Comparison of ENCODE assay signal across 20 mouse cellular contexts in genomic region chr10:93682185-93682747, GRCm38 (mm10). TPM values are rescaled to one million over a fixed set of nuclear protein-coding genes. Genes with fewer than 3 reads are reported as not detected.
DNase-seq lines count a peak whose midpoint lies in the region; ATAC-seq lines count a peak whose summit lies in the region.
"Had no signal": no experiment of that assay in that cellular context is flagged by ENCODE, and none has a peak within 500 bp of the region (broad histone marks: within the 10 kb centered on the region; RNA-seq: fewer than 3 reads in every experiment).

No protein-coding gene starts in this region.

- no peak for DNase-seq in intestine, embryonic 14.5 days (ENCODE audit: low spot score)
- peak; percentile 25 for DNase-seq in limb, embryonic 10.5 days (ENCODE audit: low spot score)
- DNase-seq in spleen, adult 12 weeks (ENCODE audit: low spot score), result no peak
- no peak for DNase-seq in cerebellum, postnatal 14 days
- DNase-seq in midbrain, embryonic 14.5 days, result no peak
- DNase-seq: cerebellum, adult 9-10 months; gastrocnemius, postnatal 25 days; heart, postnatal 10 days; thymus, postnatal 25 days had no signal

- H3K4me1 ChIP-seq in intestine, embryonic 14.5 days (replicated peaks; ENCODE audit: control insufficient read depth, insufficient read depth, low read length), result no peaks in the 10 kb centered on the region
- H3K4me1 ChIP-seq in limb, embryonic 10.5 days, result peaks cover 13% of the 10 kb centered on the region
- peaks cover 36% of the 10 kb centered on the region for H3K4me1 ChIP-seq in liver, embryonic 16.5 days (ENCODE audit: control insufficient read depth, low read depth, low read length)
- peaks cover 8% of the 10 kb centered on the region; the same call in 1 of the 2 replicates for H3K4me1 ChIP-seq in stomach, embryonic 16.5 days (ENCODE audit: control insufficient read depth, insufficient read depth, low read length)
- H3K4me1 ChIP-seq in midbrain, embryonic 14.5 days (ENCODE audit: control insufficient read depth, insufficient read depth, low read length), result peaks cover 10% of the 10 kb centered on the region

- H3K9ac ChIP-seq in intestine, embryonic 14.5 days (ENCODE audit: low read length), result no peak overlapping the region
- peak overlapping the region; percentile 30; the same call in 1 of the 2 replicates for H3K9ac ChIP-seq in liver, embryonic 16.5 days (ENCODE audit: low read depth, low read length)
- H3K9ac ChIP-seq in stomach, embryonic 16.5 days (ENCODE audit: low read length), result no peak overlapping the region
- no peak overlapping the region for H3K9ac ChIP-seq in midbrain, embryonic 14.5 days (replicated peaks; ENCODE audit: low read length)
- H3K9ac ChIP-seq: embryonic facial prominence, embryonic 13.5 days; hindbrain, embryonic 13.5 days; limb, embryonic 13.5 days; lung, embryonic 15.5 days had no signal

- WGBS in intestine, embryonic 14.5 days, result 68% methylated on average over 18 of the region's 18 CpGs
- WGBS in limb, embryonic 10.5 days, result 89% methylated on average over 18 of the region's 18 CpGs
- WGBS in liver, embryonic 16.5 days (ENCODE audit: insufficient replicate concordance), result 37% methylated on average over 18 of the region's 18 CpGs
- 60% methylated on average over 18 of the region's 18 CpGs for WGBS in stomach, embryonic 16.5 days
- 95% methylated on average over 18 of the region's 18 CpGs for WGBS in midbrain, embryonic 14.5 days

- H3K4me3 ChIP-seq in intestine, embryonic 14.5 days (ENCODE audit: low read depth, low read length), result no peak overlapping the region
- H3K4me3 ChIP-seq in limb, embryonic 10.5 days, result no peak overlapping the region
- peak overlapping the region; percentile 39 for H3K4me3 ChIP-seq in liver, embryonic 16.5 days (ENCODE audit: low read depth, low read length)
- H3K4me3 ChIP-seq in stomach, embryonic 16.5 days (replicated peaks; ENCODE audit: low read length), result no peak overlapping the region
- H3K4me3 ChIP-seq in midbrain, embryonic 14.5 days (replicated peaks; ENCODE audit: low read depth, low read length), result no peak overlapping the region
- H3K4me3 ChIP-seq: embryonic facial prominence, embryonic 13.5 days; heart, embryonic 10.5 days; hindbrain, embryonic 13.5 days; limb, embryonic 13.5 days; lung, embryonic 15.5 days had no signal

- no peaks in the 10 kb centered on the region for H3K27me3 ChIP-seq in intestine, embryonic 14.5 days (replicated peaks; ENCODE audit: control insufficient read depth, insufficient read depth, low read length)
- H3K27me3 ChIP-seq in limb, embryonic 10.5 days (ENCODE audit: low read depth, poor library complexity, severe bottlenecking), result no peaks in the 10 kb centered on the region
- H3K27me3 ChIP-seq in liver, embryonic 16.5 days (ENCODE audit: control insufficient read depth, insufficient read depth, low read depth, low read length), result no peaks in the 10 kb centered on the region
- H3K27me3 ChIP-seq in stomach, embryonic 16.5 days (ENCODE audit: control insufficient read depth, insufficient read depth, low read length), result no peaks in the 10 kb centered on the region
- no peaks in the 10 kb centered on the region for H3K27me3 ChIP-seq in midbrain, embryonic 14.5 days (ENCODE audit: control insufficient read depth, insufficient read depth, low read length)
- H3K27me3 ChIP-seq: embryonic facial prominence, embryonic 13.5 days; hindbrain, embryonic 13.5 days; limb, embryonic 13.5 days; lung, embryonic 15.5 days had no signal

- H3K27ac ChIP-seq in intestine, embryonic 14.5 days (ENCODE audit: low read depth), result no peak overlapping the region
- H3K27ac ChIP-seq in limb, embryonic 10.5 days, result no peak overlapping the region
- no peak overlapping the region; the same call in 1 of the 2 replicates for H3K27ac ChIP-seq in liver, embryonic 16.5 days (ENCODE audit: low read length)
- H3K27ac ChIP-seq in stomach, embryonic 16.5 days (ENCODE audit: low read length), result peak overlapping the region; percentile 62; the same call in 1 of the 2 replicates
- H3K27ac ChIP-seq in midbrain, embryonic 14.5 days (replicated peaks; ENCODE audit: low read depth, low read length), result no peak overlapping the region
- H3K27ac ChIP-seq: embryonic facial prominence, embryonic 13.5 days; hindbrain, embryonic 13.5 days; kidney, postnatal 0 days; limb, embryonic 13.5 days; lung, embryonic 15.5 days; macrophage had no signal

- H3K9me3 ChIP-seq in intestine, embryonic 14.5 days (ENCODE audit: control insufficient read depth, low read length), result no peaks in the 10 kb centered on the region
- no peaks in the 10 kb centered on the region for H3K9me3 ChIP-seq in limb, embryonic 10.5 days (replicated peaks)
- no peaks in the 10 kb centered on the region for H3K9me3 ChIP-seq in liver, embryonic 16.5 days (replicated peaks; ENCODE audit: control insufficient read depth, low read length)
- no peaks in the 10 kb centered on the region for H3K9me3 ChIP-seq in stomach, embryonic 16.5 days (replicated peaks; ENCODE audit: control insufficient read depth, low read length)
- no peaks in the 10 kb centered on the region for H3K9me3 ChIP-seq in midbrain, embryonic 14.5 days (ENCODE audit: control insufficient read depth, low read length)
- H3K9me3 ChIP-seq: embryonic facial prominence, embryonic 13.5 days; heart, embryonic 10.5 days; hindbrain, embryonic 13.5 days; limb, embryonic 13.5 days; lung, embryonic 15.5 days had no signal

- H3K4me2 ChIP-seq in intestine, embryonic 14.5 days (ENCODE audit: low read length), result no peak overlapping the region
- H3K4me2 ChIP-seq in liver, embryonic 16.5 days (ENCODE audit: low read depth, low read length), result peak overlapping the region; percentile 51
- H3K4me2 ChIP-seq in stomach, embryonic 16.5 days (ENCODE audit: low read depth, low read length), result no peak overlapping the region
- H3K4me2 ChIP-seq in midbrain, embryonic 14.5 days (ENCODE audit: low read length), result no peak overlapping the region
- H3K4me2 ChIP-seq: embryonic facial prominence, embryonic 13.5 days; hindbrain, embryonic 13.5 days; limb, embryonic 13.5 days; lung, embryonic 15.5 days had no signal

- ATAC-seq in intestine, embryonic 14.5 days (replicated peaks; ENCODE audit: low FRiP score, low TSS enrichment, low read depth), result peak; percentile 72
- ATAC-seq in liver, embryonic 16.5 days (ENCODE audit: low read depth), result 0 out of 2 replicates have a peak, but pooled peaks have one; percentile 15
- peak; percentile 85 for ATAC-seq in stomach, embryonic 16.5 days (ENCODE audit: insufficient read depth, low FRiP score)
- ATAC-seq in midbrain, embryonic 14.5 days (ENCODE audit: low FRiP score, low TSS enrichment), result no peak
- ATAC-seq: forebrain, embryonic 16.5 days; inflammation-experienced regulatory T-cells, adult 6 months had no signal

- no peaks in the 10 kb centered on the region for H3K36me3 ChIP-seq in intestine, embryonic 14.5 days (ENCODE audit: control insufficient read depth, insufficient read depth, low read length)
- peaks cover 3% of the 10 kb centered on the region; the same call in 1 of the 2 replicates for H3K36me3 ChIP-seq in limb, embryonic 10.5 days
- H3K36me3 ChIP-seq in liver, embryonic 16.5 days (ENCODE audit: control insufficient read depth, insufficient read depth), result no peaks in the 10 kb centered on the region
- no peaks in the 10 kb centered on the region for H3K36me3 ChIP-seq in stomach, embryonic 16.5 days (ENCODE audit: control insufficient read depth, insufficient read depth, low read length)
- peaks cover 13% of the 10 kb centered on the region; the same call in 1 of the 2 replicates for H3K36me3 ChIP-seq in midbrain, embryonic 14.5 days (ENCODE audit: control insufficient read depth, insufficient read depth, low read length)
- H3K36me3 ChIP-seq: heart, embryonic 10.5 days; lung, embryonic 15.5 days had no signal

RNA-seq across cellular contexts. Expression of gene Ntn4, which starts 41.8 kb away (rescaled TPM):
- polyA plus RNA-seq in intestine, embryonic 14.5 days (2014; fragmentation: Nextera tagmentation; extraction: Ambion mirVana), result 0.52 and 0.65 TPM in 2 replicates
- 0.34 and 0.76 TPM in 2 replicates for polyA plus RNA-seq in limb, embryonic 10.5 days (2016; fragmentation: Nextera tagmentation; extraction: Ambion mirVana)
- 0.22 and 0.23 TPM in 2 replicates for polyA plus RNA-seq in liver, embryonic 16.5 days (2015; fragmentation: Nextera tagmentation; extraction: Ambion mirVana)
- 0.39 and 0.74 TPM in 2 replicates for polyA plus RNA-seq in stomach, embryonic 16.5 days (2015; fragmentation: Nextera tagmentation; extraction: Ambion mirVana)
- 0.86 and 2.0 TPM in 2 replicates for polyA plus RNA-seq in midbrain, embryonic 14.5 days (2014; fragmentation: Nextera tagmentation; extraction: Ambion mirVana)
